8 mouse cellular contexts compared by ENCODE assay signal in the genomic region with DNA sequence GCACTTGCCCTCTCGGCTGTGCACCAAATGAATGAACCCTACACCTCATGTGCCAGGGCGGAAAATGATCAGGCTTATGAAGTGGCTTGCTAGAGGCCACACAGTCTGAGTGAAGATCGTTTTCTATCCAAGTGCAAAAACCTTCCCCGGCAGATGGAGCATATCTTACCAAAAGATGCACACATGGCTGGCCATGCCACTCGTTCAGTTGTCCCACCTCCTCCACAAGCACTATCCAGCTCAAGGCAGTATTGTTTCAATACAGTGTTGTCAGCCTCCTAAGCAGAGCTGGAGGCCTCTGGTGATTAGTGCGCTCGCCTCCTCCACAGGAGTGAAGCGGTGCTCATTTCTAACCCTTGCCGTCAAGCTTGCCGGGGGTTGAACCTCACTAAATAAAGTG.
A peak's percentile ranks its signal among the peaks of the same experiment; 100 is the strongest.
DNase-seq lines count a peak whose midpoint lies in the region; TF ChIP-seq lines count a peak whose summit lies in the region.

No protein-coding gene starts in this region.

- H3K27me3 ChIP-seq in kidney, adult 2 months (replicated peaks; ENCODE audit: control insufficient read depth, insufficient read depth, low read length): no peaks in the 10 kb centered on the region

- peak overlapping the region; percentile 2; the same call in 1 of the 2 replicates for H3K27ac ChIP-seq in kidney, adult 2 months (ENCODE audit: insufficient read depth, low read depth, low read length)

- no peaks in the 10 kb centered on the region for H3K36me3 ChIP-seq in kidney, adult 2 months (ENCODE audit: control insufficient read depth, insufficient read depth, low read length)

- TF ChIP-seq CTCF in kidney, adult 2 months (conservative IDR thresholded peaks at IDR 0.05; ENCODE audit: insufficient read depth, insufficient read length, low read depth, low read length): no peak

- 40% methylated on average over 10 of the region's 10 CpGs for WGBS in kidney, adult 2 months

- TF ChIP-seq POLR2A in kidney, adult 2 months (IDR thresholded peaks at IDR 0.05; ENCODE audit: low read depth, low read length): no peak

- peaks cover 14% of the 10 kb centered on the region; the same call in 1 of the 2 replicates for H3K4me1 ChIP-seq in kidney, adult 2 months (ENCODE audit: control insufficient read depth, insufficient read depth, low read length)

- no peak for DNase-seq in kidney, adult 2 months
- no peak for DNase-seq in kidney, postnatal 14 days
- DNase-seq in thymus, postnatal 4 days: peak; percentile 24
- DNase-seq in thymus, postnatal 25 days: no peak
- DNase-seq in lung, postnatal 14 days: peak; percentile 5
- DNase-seq in adipocyte (ENCODE audit: low spot score): no peak
- DNase-seq in embryo, embryonic 10 days (ENCODE audit: low spot score): no peak
- no peak for DNase-seq in spleen, postnatal 4 days (ENCODE audit: low spot score in 2 of 2)

- 0 out of 2 replicates have a peak overlapping the region, but pooled peaks have one; percentile 25 for H3K4me3 ChIP-seq in kidney, adult 2 months (ENCODE audit: insufficient read depth, low read depth, low read length)

Comparison
In these comparisons a context has a peak if more than half of its experiments do, and no peak if none do; other contexts are left out.
1. DNase-seq: peak in thymus, postnatal 4 days (single experiment) and lung, postnatal 14 days (single experiment); none in kidney, adult 2 months (single experiment), kidney, postnatal 14 days (single experiment), thymus, postnatal 25 days (single experiment), adipocyte (single experiment), embryo, embryonic 10 days (single experiment) and spleen, postnatal 4 days (0 of 2).